In the genomic region with DNA sequence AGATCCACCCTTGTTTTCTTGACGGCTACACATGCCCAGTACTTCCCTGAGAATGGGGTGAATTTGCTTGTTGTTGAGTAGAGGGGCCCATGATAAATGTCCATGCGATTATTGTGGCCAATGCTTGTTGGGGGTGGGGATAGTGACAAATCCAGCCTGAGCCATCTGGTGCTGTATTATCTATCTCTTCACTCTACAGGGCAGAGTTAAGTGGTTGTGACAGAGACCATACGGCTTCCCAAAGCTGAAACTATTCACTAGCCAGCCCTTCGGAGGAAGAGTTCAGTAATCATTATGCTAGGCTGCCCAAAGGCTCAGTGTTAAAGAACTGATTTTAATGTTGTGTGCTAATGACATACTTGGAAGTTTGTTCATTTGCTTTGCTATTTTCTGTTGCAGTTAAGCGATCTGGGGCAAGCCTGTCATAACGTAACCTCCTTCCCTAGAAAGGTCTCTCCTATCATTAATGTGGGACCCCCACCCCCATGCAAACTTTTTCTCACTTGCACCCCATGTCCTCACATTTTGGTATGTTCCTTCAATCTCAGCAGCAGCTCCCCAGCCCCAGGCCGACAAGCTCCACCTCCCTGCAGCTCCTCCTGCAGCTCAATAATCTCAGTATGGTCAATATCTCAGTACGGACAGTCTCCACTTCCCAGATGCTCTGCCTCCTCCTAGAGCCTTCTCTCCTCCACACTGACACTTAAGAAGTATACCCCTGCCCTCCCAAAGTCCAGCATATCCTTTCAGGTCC, we compare ENCODE assay signal across 20 mouse cellular contexts. TPM values are rescaled to one million over a fixed set of nuclear protein-coding genes. Genes with fewer than 3 reads are reported as not detected.
DNase-seq lines count a peak whose midpoint lies in the region; ATAC-seq and TF ChIP-seq lines count a peak whose summit lies in the region.
"Had no signal": no experiment of that assay in that cellular context is flagged by ENCODE, and none has a peak within 500 bp of the region (broad histone marks: within the 10 kb centered on the region; RNA-seq: fewer than 3 reads in every experiment).

No protein-coding gene starts in this region.

- peak overlapping the region; percentile 39 for H3K4me2 ChIP-seq in lung, embryonic 14.5 days
- peak overlapping the region; percentile 19; the same call in 1 of the 2 replicates for H3K4me2 ChIP-seq in intestine, embryonic 15.5 days (replicated peaks)
- H3K4me2 ChIP-seq: embryonic facial prominence, embryonic 12.5 days; heart, embryonic 15.5 days; hindbrain, embryonic 14.5 days; neural tube, embryonic 15.5 days had no signal

- peak; percentile 72 to 75 for DNase-seq in cerebellum, postnatal 14 days
- no peak for DNase-seq in cerebellum, adult 11 months
- peak; percentile 90 for DNase-seq in lung, embryonic 14.5 days
- no peak for DNase-seq in lung, adult 18-20 months
- DNase-seq in retina, embryonic 14.5 days (ENCODE audit: low spot score): peak; percentile 79
- DNase-seq in layer of hippocampus, adult 9-10 months (ENCODE audit: low spot score): no peak
- DNase-seq in adrenal gland, adult (ENCODE audit: inconsistent age in 2 of 2, low spot score in 1 of 2): no peak
- DNase-seq: B cell, adult 2 months; gastrocnemius, postnatal 14 days; kidney, adult 9 months; spleen, adult 18-20 months; thymus, adult 18-20 months had no signal

- TF ChIP-seq CTCF in lung, embryonic 14.5 days (IDR thresholded peaks at IDR 0.05; ENCODE audit: low read depth): no peak

- H3K9me3 ChIP-seq in lung, embryonic 14.5 days (ENCODE audit: low read depth, low read length): no peaks in the 10 kb centered on the region
- H3K9me3 ChIP-seq in intestine, embryonic 15.5 days: no peaks in the 10 kb centered on the region
- H3K9me3 ChIP-seq: embryonic facial prominence, embryonic 12.5 days; heart, embryonic 15.5 days; midbrain, embryonic 10.5 days; neural tube, embryonic 15.5 days had no signal

- no peaks in the 10 kb centered on the region for H3K36me3 ChIP-seq in lung, embryonic 14.5 days (ENCODE audit: insufficient read depth)
- no peaks in the 10 kb centered on the region for H3K36me3 ChIP-seq in intestine, embryonic 15.5 days
- H3K36me3 ChIP-seq: embryonic facial prominence, embryonic 12.5 days; heart, embryonic 15.5 days; midbrain, embryonic 10.5 days; neural tube, embryonic 15.5 days had no signal

- WGBS in lung, embryonic 14.5 days: 38% methylated on average over 8 of the region's 8 CpGs
- 51% methylated on average over 8 of the region's 8 CpGs for WGBS in intestine, embryonic 15.5 days

- peaks cover 9% of the 10 kb centered on the region; the same call in 1 of the 2 replicates for H3K27me3 ChIP-seq in lung, embryonic 14.5 days (ENCODE audit: insufficient read depth, low read length)
- H3K27me3 ChIP-seq in intestine, embryonic 15.5 days (replicated peaks): 0 out of 2 replicates have a peak, but pooled peaks cover 2% of the 10 kb centered on the region
- H3K27me3 ChIP-seq: neural tube, embryonic 15.5 days had no signal

- H3K4me3 ChIP-seq in lung, embryonic 14.5 days (ENCODE audit: low read depth, low read length): no peak overlapping the region
- no peak overlapping the region for H3K4me3 ChIP-seq in intestine, embryonic 15.5 days (replicated peaks)
- H3K4me3 ChIP-seq: embryonic facial prominence, embryonic 12.5 days; heart, embryonic 15.5 days; layer of hippocampus, adult 2 months; midbrain, embryonic 10.5 days; neural tube, embryonic 15.5 days had no signal

- H3K9ac ChIP-seq in lung, embryonic 14.5 days: no peak overlapping the region
- H3K9ac ChIP-seq in intestine, embryonic 15.5 days: no peak overlapping the region
- H3K9ac ChIP-seq: embryonic facial prominence, embryonic 12.5 days; heart, embryonic 15.5 days; hindbrain, embryonic 14.5 days; neural tube, embryonic 15.5 days had no signal

- peak overlapping the region; percentile 87 for H3K27ac ChIP-seq in lung, embryonic 14.5 days (ENCODE audit: low read depth)
- H3K27ac ChIP-seq in intestine, embryonic 15.5 days: peak overlapping the region; percentile 76
- H3K27ac ChIP-seq: embryonic facial prominence, embryonic 12.5 days; heart, embryonic 15.5 days; hindbrain, embryonic 14.5 days; layer of hippocampus, adult 2 months; midbrain, embryonic 10.5 days; neural tube, embryonic 15.5 days had no signal

- peaks cover 6% of the 10 kb centered on the region; the same call in 1 of the 2 replicates for H3K4me1 ChIP-seq in lung, embryonic 14.5 days (ENCODE audit: insufficient read depth)
- H3K4me1 ChIP-seq in intestine, embryonic 15.5 days (replicated peaks): peaks cover 5% of the 10 kb centered on the region; the same call in 1 of the 2 replicates
- H3K4me1 ChIP-seq: embryonic facial prominence, embryonic 12.5 days; neural tube, embryonic 15.5 days had no signal

- ATAC-seq in lung, embryonic 14.5 days (ENCODE audit: insufficient read depth): peak; percentile 96
- ATAC-seq in intestine, embryonic 15.5 days: no peak

RNA-seq across cellular contexts. Expression of gene Papolb, which starts 5.0 kb away (rescaled TPM):
- 0.16 and 0.39 TPM in 2 replicates for polyA plus RNA-seq in lung, embryonic 14.5 days (2014; fragmentation: Nextera tagmentation; extraction: Ambion mirVana)
- polyA plus RNA-seq in intestine, embryonic 15.5 days (2015; fragmentation: Nextera tagmentation; extraction: Ambion mirVana): 0.05 and 0.08 TPM in 2 replicates
- polyA plus RNA-seq: liver, embryonic 16.5 days had no signal

RNA-seq across cellular contexts. Expression of gene Radil, which starts 26.0 kb away (rescaled TPM):
- 1.5 and 2.6 TPM in 2 replicates for polyA plus RNA-seq in lung, embryonic 14.5 days (2014; fragmentation: Nextera tagmentation; extraction: Ambion mirVana)
- 1.8 and 2.5 TPM in 2 replicates for polyA plus RNA-seq in intestine, embryonic 15.5 days (2015; fragmentation: Nextera tagmentation; extraction: Ambion mirVana)

Comparison
In these comparisons a context has a peak if more than half of its experiments do, and no peak if none do; other contexts are left out.
1. DNase-seq: peak in cerebellum, postnatal 14 days (2 of 2), lung, embryonic 14.5 days (single experiment) and retina, embryonic 14.5 days (single experiment); none in cerebellum, adult 11 months (single experiment), lung, adult 18-20 months (0 of 2), layer of hippocampus, adult 9-10 months (single experiment) and adrenal gland, adult (0 of 2).